Mouse (Mus musculus): ENCODE results near the gene Cdc42ep4. TPM values are rescaled to one million over a fixed set of nuclear protein-coding genes. Genes with fewer than 3 reads are reported as not detected.

Gene Cdc42ep4
- polyA plus RNA-seq, 1 experiment = 9.5 TPM

- Histone ChIP-seq H3K4me1 (ENCODE audit: control insufficient read depth, insufficient read depth, low read length) (no peaks in the 10 kb centered on the region; the same call in 1 of the 2 replicates), H3K27ac (ENCODE audit: control insufficient read depth, insufficient read depth, low read depth, low read length, poor library complexity) (no peak overlapping the region), H3K4me3 (replicated peaks; ENCODE audit: control insufficient read depth, low read depth, low read length) (no peak overlapping the region)
- 52% methylated on average over 1 of the region's 1 CpGs for WGBS
- no peak for TF ChIP-seq CTCF (IDR thresholded peaks at IDR 0.05; ENCODE audit: control insufficient read depth, insufficient read depth, low read length)
- TF ChIP-seq POLR2A (IDR thresholded peaks at IDR 0.05; ENCODE audit: borderline replicate concordance, control insufficient read depth, low read depth, low read length) = no peak
Observed at GRCm38 (mm10) chr11:113789101-113789500, 37.4 kb upstream of the Cdc42ep4 start.

- TF ChIP-seq CTCF (IDR thresholded peaks at IDR 0.05; ENCODE audit: control insufficient read depth, insufficient read depth, low read length) (no peak), POLR2A (IDR thresholded peaks at IDR 0.05; ENCODE audit: borderline replicate concordance, control insufficient read depth, low read depth, low read length) (no peak)
- Histone ChIP-seq H3K27ac (ENCODE audit: control insufficient read depth, insufficient read depth, low read depth, low read length, poor library complexity) (no peak overlapping the region), H3K4me1 (ENCODE audit: control insufficient read depth, insufficient read depth, low read length) (no peaks in the 10 kb centered on the region; the same call in 1 of the 2 replicates), H3K4me3 (replicated peaks; ENCODE audit: control insufficient read depth, low read depth, low read length) (no peak overlapping the region)
- WGBS = 37% methylated on average over 2 of the region's 2 CpGs
Observed at GRCm38 (mm10) chr11:113788183-113788789, 36.6 kb upstream of the Cdc42ep4 start.

DNA sequence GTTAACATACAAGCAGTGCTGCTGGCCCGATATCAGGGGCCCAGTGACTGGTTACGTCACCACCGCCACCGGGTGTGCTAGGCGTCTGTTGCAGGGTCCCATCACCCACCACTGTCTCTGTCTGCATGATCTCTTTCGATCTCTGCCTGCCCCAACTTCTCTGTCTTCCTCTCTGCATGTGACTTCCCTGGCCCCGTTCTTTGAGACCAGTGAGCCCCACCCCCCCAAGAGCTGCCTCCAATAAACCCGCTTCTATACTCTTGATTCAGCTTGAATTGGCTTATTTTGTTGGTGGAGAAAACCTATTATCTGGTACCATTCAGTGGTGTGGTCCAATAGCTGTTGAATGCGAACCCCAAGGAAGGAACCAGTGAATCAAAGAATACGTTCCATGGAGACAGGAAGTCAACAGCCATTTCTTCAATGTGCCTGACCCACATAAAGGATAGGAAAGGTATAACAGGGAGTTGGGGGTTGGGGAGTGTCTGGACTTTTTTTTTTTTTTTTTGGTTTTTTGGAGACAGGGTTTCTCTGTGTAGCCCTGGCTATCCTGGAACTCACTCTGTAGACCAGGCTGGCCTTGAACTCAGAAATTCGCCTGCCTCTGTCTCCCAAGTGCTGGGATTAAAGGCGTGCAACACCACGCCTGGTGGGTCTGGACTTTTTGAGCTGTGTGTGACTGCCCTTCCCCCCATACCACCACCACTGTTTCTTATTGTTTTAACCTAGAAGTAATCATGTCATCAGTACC lies 35.9 kb upstream of the Cdc42ep4 start:
- 37% methylated on average over 13 of the region's 13 CpGs for WGBS

GRCm38 (mm10) chr11:113787009-113787408 lies 35.3 kb upstream of the Cdc42ep4 start:
- TF ChIP-seq POLR2A (IDR thresholded peaks at IDR 0.05; ENCODE audit: borderline replicate concordance, control insufficient read depth, low read depth, low read length) (no peak), CTCF (IDR thresholded peaks at IDR 0.05; ENCODE audit: control insufficient read depth, insufficient read depth, low read length) (no peak)
- Histone ChIP-seq H3K4me3 (replicated peaks; ENCODE audit: control insufficient read depth, low read depth, low read length) (no peak overlapping the region), H3K4me1 (ENCODE audit: control insufficient read depth, insufficient read depth, low read length) (no peaks in the 10 kb centered on the region; the same call in 1 of the 2 replicates), H3K27ac (ENCODE audit: control insufficient read depth, insufficient read depth, low read depth, low read length, poor library complexity) (no peak overlapping the region)
- WGBS = 12% methylated on average over 11 of the region's 11 CpGs

More for the DNA sequence above, 35.9 kb upstream of the Cdc42ep4 start:
- H3K4me3 ChIP-seq (replicated peaks; ENCODE audit: control insufficient read depth, low read depth, low read length) = no peak overlapping the region
- H3K27ac ChIP-seq (ENCODE audit: control insufficient read depth, insufficient read depth, low read depth, low read length, poor library complexity) = no peak overlapping the region
- H3K4me1 ChIP-seq (ENCODE audit: control insufficient read depth, insufficient read depth, low read length) = no peaks in the 10 kb centered on the region; the same call in 1 of the 2 replicates
- TF ChIP-seq POLR2A (IDR thresholded peaks at IDR 0.05; ENCODE audit: borderline replicate concordance, control insufficient read depth, low read depth, low read length) = no peak
- no peak for TF ChIP-seq CTCF (IDR thresholded peaks at IDR 0.05; ENCODE audit: control insufficient read depth, insufficient read depth, low read length)

- Histone ChIP-seq H3K27ac (ENCODE audit: control insufficient read depth, insufficient read depth, low read depth, low read length, poor library complexity) (no peak overlapping the region; the same call in 1 of the 2 replicates), H3K4me1 (ENCODE audit: control insufficient read depth, insufficient read depth, low read length) (no peaks in the 10 kb centered on the region; the same call in 1 of the 2 replicates), H3K4me3 (replicated peaks; ENCODE audit: control insufficient read depth, low read depth, low read length) (no peak overlapping the region)
- 71% methylated on average over 4 of the region's 4 CpGs for WGBS
- TF ChIP-seq CTCF (IDR thresholded peaks at IDR 0.05; ENCODE audit: control insufficient read depth, insufficient read depth, low read length) = no peak
- no peak for TF ChIP-seq POLR2A (IDR thresholded peaks at IDR 0.05; ENCODE audit: borderline replicate concordance, control insufficient read depth, low read depth, low read length)
Observed at GRCm38 (mm10) chr11:113786395-113786794, 34.7 kb upstream of the Cdc42ep4 start.

- H3K27ac ChIP-seq (ENCODE audit: control insufficient read depth, insufficient read depth, low read depth, low read length, poor library complexity) = peak overlapping the region; percentile 20; the same call in 1 of the 2 replicates
- H3K4me3 ChIP-seq (replicated peaks; ENCODE audit: control insufficient read depth, low read depth, low read length) = no peak overlapping the region
- WGBS = 54% methylated on average over 19 of the region's 19 CpGs
- TF ChIP-seq CTCF (IDR thresholded peaks at IDR 0.05; ENCODE audit: control insufficient read depth, insufficient read depth, low read length) (no peak), POLR2A (IDR thresholded peaks at IDR 0.05; ENCODE audit: borderline replicate concordance, control insufficient read depth, low read depth, low read length) (no peak)
- H3K4me1 ChIP-seq (ENCODE audit: control insufficient read depth, insufficient read depth, low read length) = no peaks in the 10 kb centered on the region; the same call in 1 of the 2 replicates
Observed at GRCm38 (mm10) chr11:113785406-113786171, 33.9 kb upstream of the Cdc42ep4 start.

DNA sequence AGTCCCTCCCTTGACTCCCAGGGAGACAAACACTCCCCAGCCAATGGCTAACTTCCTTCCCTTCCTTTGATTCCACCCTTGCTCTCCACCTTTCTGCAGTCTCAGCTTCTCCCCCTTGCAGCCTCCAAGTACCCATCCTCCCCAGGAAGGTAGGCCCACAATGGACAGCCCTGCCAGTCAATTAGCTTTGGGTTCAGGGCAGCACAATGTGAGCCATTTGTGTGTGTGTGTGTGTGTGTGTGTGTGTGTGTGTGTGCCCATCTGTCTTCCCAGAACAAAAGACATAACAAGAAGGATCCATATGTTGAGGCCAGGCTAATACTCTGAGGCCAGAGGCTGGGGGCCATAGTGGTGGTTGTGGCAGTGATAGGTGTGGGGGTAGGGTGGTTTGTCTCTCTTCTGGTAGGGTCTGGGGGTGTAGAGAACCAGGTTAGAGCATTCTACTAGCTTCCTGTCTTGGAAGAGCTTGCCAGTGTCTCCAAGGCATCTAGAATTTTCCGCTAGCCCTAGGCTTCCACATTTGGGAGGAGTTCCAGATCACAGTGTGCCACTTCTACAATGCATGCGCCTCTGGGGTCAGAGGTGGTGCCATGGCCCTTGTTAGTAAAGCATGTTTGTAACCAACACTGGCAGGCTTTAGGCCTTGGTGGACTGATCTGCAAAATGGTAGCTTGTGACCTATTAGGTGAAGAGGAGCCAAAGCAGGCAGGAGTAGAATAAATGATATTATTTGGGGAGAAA lies 33.1 kb upstream of the Cdc42ep4 start:
- Histone ChIP-seq H3K4me1 (ENCODE audit: control insufficient read depth, insufficient read depth, low read length) (no peaks in the 10 kb centered on the region; the same call in 1 of the 2 replicates), H3K27ac (ENCODE audit: control insufficient read depth, insufficient read depth, low read depth, low read length, poor library complexity) (no peak overlapping the region), H3K4me3 (replicated peaks; ENCODE audit: control insufficient read depth, low read depth, low read length) (no peak overlapping the region)
- TF ChIP-seq CTCF (IDR thresholded peaks at IDR 0.05; ENCODE audit: control insufficient read depth, insufficient read depth, low read length) (no peak), POLR2A (IDR thresholded peaks at IDR 0.05; ENCODE audit: borderline replicate concordance, control insufficient read depth, low read depth, low read length) (no peak)
- WGBS = 83% methylated on average over 2 of the region's 2 CpGs

All from bone marrow, adult 2 months (tissue).